Mouse (Mus musculus) liver, adult 2 months (tissue): ENCODE results near the gene Tnnc2.

Source experiments
- CTCF ChIP-seq: fragments of 200-500 bp; IDR thresholded peaks from 2 replicates; pipeline ENCODE4 v1.5.1; 2011; ENCODE audit warnings: low read depth, low read length, control low read depth
- POLR2A ChIP-seq: fragments of 200-500 bp; IDR thresholded peaks from 2 replicates; pipeline ENCODE4 v1.6.1; 2011; ENCODE audit warnings: low read length, control low read depth; ENCODE audit not compliant: insufficient read depth; ENCODE audit errors: extremely low read depth

GRCm38 (mm10) chr2:164739876-164740275 is 39.9 kb downstream of the Tnnc2 start:
- TF ChIP-seq CTCF: no peak
- no peak for TF ChIP-seq POLR2A
